Mouse (Mus musculus): ENCODE data around the gene Ncam2. TPM values are rescaled to one million over a fixed set of nuclear protein-coding genes. Genes with fewer than 3 reads are reported as not detected.
A peak's percentile ranks its signal among the peaks of the same experiment; 100 is the strongest.

Ncam2 gene
- polyA plus RNA-seq, 1 experiment from 2014 or later = 1.5 TPM

DNA sequence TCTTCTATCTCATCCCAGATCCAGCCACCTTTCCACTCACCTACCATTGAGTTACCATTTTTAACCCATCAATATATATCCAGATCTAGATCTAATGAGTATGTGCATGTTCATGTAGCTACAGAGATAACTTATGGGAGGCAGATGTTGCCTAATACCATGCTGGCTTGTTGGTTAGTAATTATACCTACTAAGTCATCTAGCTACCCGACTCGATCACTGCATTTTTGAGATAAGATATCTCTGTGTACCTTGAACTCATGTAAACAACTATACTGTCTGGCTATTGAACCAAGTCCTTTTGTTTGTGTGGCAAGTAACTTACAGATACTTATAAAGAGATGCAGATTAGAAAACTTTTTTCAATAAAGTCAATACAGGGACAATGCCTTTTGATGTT is 59.9 kb downstream of the Ncam2 start:
- ATAC-seq (replicated peaks; ENCODE audit: insufficient number of reproducible peaks, low FRiP score, low TSS enrichment, low read depth) (no peak), DNase-seq (ENCODE audit: low spot score) (no peak)
- Histone ChIP-seq H3K27me3 (ENCODE audit: control insufficient read depth, insufficient read depth, low read length) (no peaks in the 10 kb centered on the region), H3K4me1 (ENCODE audit: control insufficient read depth, insufficient read depth, low read length) (no peaks in the 10 kb centered on the region), H3K9me3 (replicated peaks; ENCODE audit: control insufficient read depth, low read length) (no peaks in the 10 kb centered on the region), H3K9ac (replicated peaks; ENCODE audit: low read length) (no peak overlapping the region), H3K36me3 (replicated peaks; ENCODE audit: control insufficient read depth, insufficient read depth, low read depth, low read length) (no peaks in the 10 kb centered on the region), H3K4me2 (ENCODE audit: low read depth, low read length) (no peak overlapping the region), H3K4me3 (ENCODE audit: low read depth, low read length) (no peak overlapping the region), H3K27ac (replicated peaks; ENCODE audit: low read depth, low read length) (no peak overlapping the region)
- 86% methylated on average over 2 of the region's 2 CpGs for WGBS

DNA sequence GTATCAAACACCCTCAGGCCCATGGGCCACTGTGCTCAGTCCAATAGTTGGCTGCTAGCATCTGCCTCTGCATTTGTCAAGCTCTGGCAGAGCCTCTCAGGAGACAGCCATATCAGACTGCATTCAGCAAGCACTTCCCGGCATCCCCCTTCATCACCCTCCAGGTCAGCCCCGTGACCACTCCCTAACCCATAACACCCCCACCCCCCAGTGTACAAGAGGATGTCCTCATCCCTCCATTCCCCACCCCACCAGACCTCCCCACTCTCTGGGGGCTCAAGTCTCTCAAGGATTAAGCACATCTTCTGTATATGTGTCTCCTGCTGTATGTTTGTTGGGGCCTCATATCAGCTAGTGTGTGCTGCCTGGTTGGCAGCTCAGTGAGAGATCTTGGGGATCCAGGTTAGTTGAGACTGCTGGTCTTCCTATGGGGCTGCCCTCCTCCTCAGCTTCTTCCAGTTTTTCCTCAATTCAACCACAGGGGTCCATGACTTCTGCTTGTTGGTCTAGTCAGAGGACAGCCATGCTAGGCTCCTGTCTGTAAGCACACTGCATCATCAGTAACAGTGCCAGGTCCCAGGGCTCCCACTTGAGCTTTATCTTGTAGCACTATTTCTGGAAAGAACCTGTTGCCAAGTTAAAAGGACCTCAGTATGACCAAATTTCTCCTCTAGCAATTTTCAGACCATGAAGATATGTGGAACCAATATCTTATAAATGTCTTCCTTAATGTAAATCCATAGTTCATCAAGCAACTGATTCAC is 73.3 kb downstream of the Ncam2 start:
- Histone ChIP-seq H3K4me1 (ENCODE audit: control insufficient read depth, insufficient read depth, low read length) (no peaks in the 10 kb centered on the region), H3K4me2 (ENCODE audit: low read depth, low read length) (no peak overlapping the region), H3K9ac (replicated peaks; ENCODE audit: low read length) (no peak overlapping the region), H3K9me3 (replicated peaks; ENCODE audit: control insufficient read depth, low read length) (no peaks in the 10 kb centered on the region), H3K27me3 (ENCODE audit: control insufficient read depth, insufficient read depth, low read length) (no peaks in the 10 kb centered on the region), H3K4me3 (ENCODE audit: low read depth, low read length) (no peak overlapping the region), H3K27ac (replicated peaks; ENCODE audit: low read depth, low read length) (no peak overlapping the region), H3K36me3 (replicated peaks; ENCODE audit: control insufficient read depth, insufficient read depth, low read depth, low read length) (no peaks in the 10 kb centered on the region)
- 59% methylated on average over 2 of the region's 2 CpGs for WGBS
- ATAC-seq (replicated peaks; ENCODE audit: insufficient number of reproducible peaks, low FRiP score, low TSS enrichment, low read depth) (no peak), DNase-seq (ENCODE audit: low spot score) (no peak)

GRCm38 (mm10) chr16:81284241-81284640 is 83.7 kb downstream of the Ncam2 start:
- no peaks in the 10 kb centered on the region for H3K4me1 ChIP-seq (ENCODE audit: control insufficient read depth, insufficient read depth, low read length)
- no peaks in the 10 kb centered on the region for H3K9me3 ChIP-seq (replicated peaks; ENCODE audit: control insufficient read depth, low read length)
- ATAC-seq (replicated peaks; ENCODE audit: insufficient number of reproducible peaks, low FRiP score, low TSS enrichment, low read depth) = no peak
- DNase-seq (ENCODE audit: low spot score) = peak; percentile 65
- H3K4me3 ChIP-seq (ENCODE audit: low read depth, low read length) = no peak overlapping the region
- no peak overlapping the region for H3K4me2 ChIP-seq (ENCODE audit: low read depth, low read length)
- 41% methylated on average over 5 of the region's 5 CpGs for WGBS
- H3K27ac ChIP-seq (replicated peaks; ENCODE audit: low read depth, low read length) = no peak overlapping the region
- H3K27me3 ChIP-seq (ENCODE audit: control insufficient read depth, insufficient read depth, low read length) = no peaks in the 10 kb centered on the region
- no peaks in the 10 kb centered on the region for H3K36me3 ChIP-seq (replicated peaks; ENCODE audit: control insufficient read depth, insufficient read depth, low read depth, low read length)
- no peak overlapping the region for H3K9ac ChIP-seq (replicated peaks; ENCODE audit: low read length)

- no peak overlapping the region for H3K4me2 ChIP-seq (ENCODE audit: low read depth, low read length)
- no peaks in the 10 kb centered on the region for H3K9me3 ChIP-seq (replicated peaks; ENCODE audit: control insufficient read depth, low read length)
- H3K9ac ChIP-seq (replicated peaks; ENCODE audit: low read length) = no peak overlapping the region
- no peaks in the 10 kb centered on the region for H3K36me3 ChIP-seq (replicated peaks; ENCODE audit: control insufficient read depth, insufficient read depth, low read depth, low read length)
- no peak overlapping the region for H3K4me3 ChIP-seq (ENCODE audit: low read depth, low read length)
- H3K27ac ChIP-seq (replicated peaks; ENCODE audit: low read depth, low read length) = no peak overlapping the region
- H3K4me1 ChIP-seq (ENCODE audit: control insufficient read depth, insufficient read depth, low read length) = no peaks in the 10 kb centered on the region
- WGBS = 66% methylated on average over 7 of the region's 7 CpGs
- no peaks in the 10 kb centered on the region for H3K27me3 ChIP-seq (ENCODE audit: control insufficient read depth, insufficient read depth, low read length)
- no peak for ATAC-seq (replicated peaks; ENCODE audit: insufficient number of reproducible peaks, low FRiP score, low TSS enrichment, low read depth)
- no peak for DNase-seq (ENCODE audit: low spot score)
Observed at GRCm38 (mm10) chr16:81284859-81285837, 84.7 kb downstream of the Ncam2 start.

DNA sequence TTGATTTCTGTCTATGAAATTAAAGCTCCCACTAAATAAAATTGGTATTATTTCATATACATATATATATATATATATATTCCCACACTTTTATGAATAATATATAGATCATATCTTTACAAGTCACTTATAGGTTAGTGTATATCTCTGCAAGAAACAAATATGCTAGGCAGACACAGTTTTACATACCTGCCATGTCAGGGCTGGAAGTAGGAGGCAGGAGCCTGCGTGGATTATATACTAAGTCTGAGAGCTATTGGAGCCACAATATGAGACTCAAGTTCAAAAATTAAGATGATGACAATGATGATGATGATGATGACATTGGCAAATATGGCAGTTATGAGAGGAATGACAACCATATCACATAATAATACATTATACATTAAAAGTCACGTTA is 85.4 kb downstream of the Ncam2 start:
- Histone ChIP-seq H3K4me2 (ENCODE audit: low read depth, low read length) (no peak overlapping the region), H3K4me1 (ENCODE audit: control insufficient read depth, insufficient read depth, low read length) (no peaks in the 10 kb centered on the region), H3K36me3 (replicated peaks; ENCODE audit: control insufficient read depth, insufficient read depth, low read depth, low read length) (no peaks in the 10 kb centered on the region), H3K27ac (replicated peaks; ENCODE audit: low read depth, low read length) (no peak overlapping the region), H3K9me3 (replicated peaks; ENCODE audit: control insufficient read depth, low read length) (no peaks in the 10 kb centered on the region), H3K9ac (replicated peaks; ENCODE audit: low read length) (no peak overlapping the region), H3K4me3 (ENCODE audit: low read depth, low read length) (no peak overlapping the region), H3K27me3 (ENCODE audit: control insufficient read depth, insufficient read depth, low read length) (no peaks in the 10 kb centered on the region)
- WGBS = 93% methylated on average over 2 of the region's 2 CpGs
- DNase-seq (ENCODE audit: low spot score) (no peak), ATAC-seq (replicated peaks; ENCODE audit: insufficient number of reproducible peaks, low FRiP score, low TSS enrichment, low read depth) (no peak)

- Histone ChIP-seq H3K27me3 (ENCODE audit: control insufficient read depth, insufficient read depth, low read length) (no peaks in the 10 kb centered on the region), H3K9me3 (replicated peaks; ENCODE audit: control insufficient read depth, low read length) (no peaks in the 10 kb centered on the region), H3K36me3 (replicated peaks; ENCODE audit: control insufficient read depth, insufficient read depth, low read depth, low read length) (no peaks in the 10 kb centered on the region), H3K4me3 (ENCODE audit: low read depth, low read length) (no peak overlapping the region), H3K4me1 (ENCODE audit: control insufficient read depth, insufficient read depth, low read length) (no peaks in the 10 kb centered on the region), H3K9ac (replicated peaks; ENCODE audit: low read length) (no peak overlapping the region), H3K27ac (replicated peaks; ENCODE audit: low read depth, low read length) (no peak overlapping the region), H3K4me2 (ENCODE audit: low read depth, low read length) (no peak overlapping the region)
- no peak for DNase-seq (ENCODE audit: low spot score)
- WGBS = 87% methylated on average over 2 of the region's 2 CpGs
- no peak for ATAC-seq (replicated peaks; ENCODE audit: insufficient number of reproducible peaks, low FRiP score, low TSS enrichment, low read depth)
Observed at GRCm38 (mm10) chr16:81303806-81304205, 103.3 kb downstream of the Ncam2 start.

- no peak overlapping the region for H3K9ac ChIP-seq (replicated peaks; ENCODE audit: low read length)
- H3K4me3 ChIP-seq (ENCODE audit: low read depth, low read length) = no peak overlapping the region
- no peaks in the 10 kb centered on the region for H3K9me3 ChIP-seq (replicated peaks; ENCODE audit: control insufficient read depth, low read length)
- no peaks in the 10 kb centered on the region for H3K27me3 ChIP-seq (ENCODE audit: control insufficient read depth, insufficient read depth, low read length)
- no peak overlapping the region for H3K27ac ChIP-seq (replicated peaks; ENCODE audit: low read depth, low read length)
- H3K4me2 ChIP-seq (ENCODE audit: low read depth, low read length) = no peak overlapping the region
- 89% methylated on average over 3 of the region's 3 CpGs for WGBS
- no peak for ATAC-seq (replicated peaks; ENCODE audit: insufficient number of reproducible peaks, low FRiP score, low TSS enrichment, low read depth)
- no peaks in the 10 kb centered on the region for H3K36me3 ChIP-seq (replicated peaks; ENCODE audit: control insufficient read depth, insufficient read depth, low read depth, low read length)
- DNase-seq (ENCODE audit: low spot score) = no peak
- H3K4me1 ChIP-seq (ENCODE audit: control insufficient read depth, insufficient read depth, low read length) = no peaks in the 10 kb centered on the region
Observed at GRCm38 (mm10) chr16:81309215-81309614, 108.7 kb downstream of the Ncam2 start.

DNA sequence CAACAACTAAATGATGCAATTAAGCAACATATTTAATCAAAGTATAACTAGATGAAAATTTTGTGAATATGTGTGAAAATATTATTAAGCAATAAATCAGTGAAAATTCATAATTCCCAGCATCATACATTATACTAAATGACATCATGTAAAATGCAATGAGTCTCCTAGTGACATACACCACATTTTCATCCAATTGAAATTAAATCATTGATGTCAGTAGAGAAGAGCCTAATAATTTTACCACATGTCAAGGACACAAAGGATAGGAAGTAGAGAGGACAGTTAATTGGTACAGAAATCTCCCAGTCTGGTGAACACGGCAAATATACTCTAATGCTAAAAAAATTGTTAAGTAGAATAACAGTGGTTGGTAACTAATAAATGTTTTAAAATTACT is 118.5 kb downstream of the Ncam2 start:
- Histone ChIP-seq H3K9ac (replicated peaks; ENCODE audit: low read length) (no peak overlapping the region), H3K27ac (replicated peaks; ENCODE audit: low read depth, low read length) (no peak overlapping the region), H3K4me1 (ENCODE audit: control insufficient read depth, insufficient read depth, low read length) (no peaks in the 10 kb centered on the region), H3K4me3 (ENCODE audit: low read depth, low read length) (no peak overlapping the region), H3K27me3 (ENCODE audit: control insufficient read depth, insufficient read depth, low read length) (no peaks in the 10 kb centered on the region), H3K4me2 (ENCODE audit: low read depth, low read length) (no peak overlapping the region), H3K9me3 (replicated peaks; ENCODE audit: control insufficient read depth, low read length) (no peaks in the 10 kb centered on the region), H3K36me3 (replicated peaks; ENCODE audit: control insufficient read depth, insufficient read depth, low read depth, low read length) (no peaks in the 10 kb centered on the region)
- DNase-seq (ENCODE audit: low spot score) (no peak), ATAC-seq (replicated peaks; ENCODE audit: insufficient number of reproducible peaks, low FRiP score, low TSS enrichment, low read depth) (no peak)
- 89% methylated on average over 1 of the region's 1 CpGs for WGBS

Measured in embryonic facial prominence, embryonic 11.5 days (tissue).